Mouse (Mus musculus): Measurements from ENCODE around the gene Rnf5. TPM values are rescaled to one million over a fixed set of nuclear protein-coding genes. Genes with fewer than 3 reads are reported as not detected.
A peak's percentile ranks its signal among the peaks of the same experiment; 100 is the strongest.

Gene Rnf5
- polyA plus RNA-seq, 1 experiment from 2014 or later = 328 TPM

DNA sequence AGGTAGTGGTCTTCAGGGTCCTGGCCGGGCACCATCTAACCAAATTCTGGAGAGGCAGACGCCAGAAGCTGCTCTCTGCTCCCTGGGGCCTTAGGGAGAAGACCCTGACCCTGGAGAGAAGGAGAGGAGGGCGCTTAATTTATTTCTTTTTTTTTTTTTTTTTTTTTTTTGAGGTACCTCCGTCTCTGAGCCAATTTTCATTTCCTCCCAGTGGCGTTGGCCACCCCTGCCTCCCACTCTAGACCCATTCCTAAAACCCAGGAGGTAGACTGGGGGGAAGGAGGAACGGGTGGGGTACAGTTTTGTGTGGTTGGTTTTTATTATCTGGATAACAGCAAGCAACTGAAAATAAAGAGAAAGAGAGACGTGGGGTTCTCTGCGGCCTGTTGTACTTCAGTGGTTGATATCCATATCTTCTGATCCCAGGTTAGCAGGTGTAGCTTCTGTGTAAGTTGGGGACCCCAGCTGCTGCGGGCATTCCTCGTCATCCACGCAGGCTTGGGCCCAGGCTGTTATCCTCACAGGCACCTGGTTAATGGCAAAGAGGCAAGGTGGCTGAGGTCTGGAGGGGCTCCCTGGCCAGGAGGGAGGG is 9.7 kb upstream of the Rnf5 start:
- Histone ChIP-seq H3K27me3 (replicated peaks; ENCODE audit: control insufficient read depth, insufficient read depth, low read length) (no peaks in the 10 kb centered on the region), H3K36me3 (ENCODE audit: control insufficient read depth, insufficient read depth) (peaks cover 32% of the 10 kb centered on the region), H3K4me3 (replicated peaks; ENCODE audit: low read length) (no peak overlapping the region), H3K27ac (ENCODE audit: low read length) (no peak overlapping the region), H3K9me3 (ENCODE audit: control insufficient read depth, low read length) (no peaks in the 10 kb centered on the region), H3K9ac (replicated peaks; ENCODE audit: low read depth, low read length) (no peak overlapping the region), H3K4me2 (ENCODE audit: low read length) (no peak overlapping the region), H3K4me1 (replicated peaks; ENCODE audit: control insufficient read depth, insufficient read depth, low read length) (peaks cover 8% of the 10 kb centered on the region)
- no peak for ATAC-seq
- 86% methylated on average over 11 of the region's 11 CpGs for WGBS

DNA sequence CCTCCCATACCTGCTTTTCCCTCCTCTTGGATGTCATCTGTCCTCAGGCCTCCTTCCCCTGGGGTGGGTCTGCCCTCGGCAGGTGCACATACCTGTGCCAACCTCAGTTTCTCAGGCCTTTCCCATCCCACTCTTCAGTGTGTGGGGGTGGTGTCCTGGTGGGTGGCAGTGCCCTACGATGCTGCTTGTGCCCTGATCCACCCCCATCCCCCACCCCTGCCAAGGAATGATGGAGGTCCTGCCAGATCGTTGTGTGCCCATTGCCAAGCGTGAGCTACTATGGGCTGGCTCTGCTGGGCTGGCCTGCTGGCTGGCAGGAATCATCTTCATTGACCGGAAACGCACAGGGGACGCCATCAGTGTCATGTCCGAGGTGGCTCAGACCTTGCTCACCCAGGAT is 7.6 kb upstream of the Rnf5 start:
- Histone ChIP-seq H3K36me3 (ENCODE audit: control insufficient read depth, insufficient read depth) (peaks cover 26% of the 10 kb centered on the region), H3K4me1 (replicated peaks; ENCODE audit: control insufficient read depth, insufficient read depth, low read length) (peaks cover 24% of the 10 kb centered on the region), H3K4me3 (replicated peaks; ENCODE audit: low read length) (no peak overlapping the region), H3K9me3 (ENCODE audit: control insufficient read depth, low read length) (no peaks in the 10 kb centered on the region), H3K27me3 (replicated peaks; ENCODE audit: control insufficient read depth, insufficient read depth, low read length) (no peaks in the 10 kb centered on the region), H3K27ac (ENCODE audit: low read length) (no peak overlapping the region), H3K9ac (replicated peaks; ENCODE audit: low read depth, low read length) (no peak overlapping the region), H3K4me2 (ENCODE audit: low read length) (no peak overlapping the region)
- ATAC-seq = no peak
- WGBS = 88% methylated on average over 8 of the region's 8 CpGs

DNA sequence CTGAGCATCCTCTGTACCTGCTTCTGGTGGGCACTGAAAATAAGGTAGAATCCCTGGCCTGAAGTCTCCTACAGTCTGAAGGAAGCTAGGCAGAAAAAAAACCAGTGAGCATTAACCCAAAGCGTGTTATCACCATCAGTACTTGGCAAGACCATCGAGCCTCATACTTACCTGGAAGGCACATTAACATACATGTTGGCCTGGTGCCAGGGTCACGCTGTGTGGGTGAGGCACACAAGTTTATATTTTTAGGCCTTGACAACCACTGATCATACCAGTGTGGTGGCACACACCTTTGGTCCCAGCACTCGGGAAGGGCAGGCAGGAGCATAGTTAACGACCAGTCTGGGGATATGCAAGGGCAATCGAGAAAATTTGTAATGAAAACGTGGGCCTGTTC is 4.5 kb upstream of the Rnf5 start:
- Histone ChIP-seq H3K36me3 (ENCODE audit: control insufficient read depth, insufficient read depth) (peaks cover 21% of the 10 kb centered on the region), H3K4me3 (replicated peaks; ENCODE audit: low read length) (no peak overlapping the region), H3K4me1 (replicated peaks; ENCODE audit: control insufficient read depth, insufficient read depth, low read length) (peaks cover 34% of the 10 kb centered on the region), H3K27ac (ENCODE audit: low read length) (no peak overlapping the region), H3K9ac (replicated peaks; ENCODE audit: low read depth, low read length) (no peak overlapping the region), H3K4me2 (ENCODE audit: low read length) (no peak overlapping the region), H3K9me3 (ENCODE audit: control insufficient read depth, low read length) (no peaks in the 10 kb centered on the region), H3K27me3 (replicated peaks; ENCODE audit: control insufficient read depth, insufficient read depth, low read length) (no peaks in the 10 kb centered on the region)
- ATAC-seq = no peak
- 76% methylated on average over 7 of the region's 7 CpGs for WGBS

DNA sequence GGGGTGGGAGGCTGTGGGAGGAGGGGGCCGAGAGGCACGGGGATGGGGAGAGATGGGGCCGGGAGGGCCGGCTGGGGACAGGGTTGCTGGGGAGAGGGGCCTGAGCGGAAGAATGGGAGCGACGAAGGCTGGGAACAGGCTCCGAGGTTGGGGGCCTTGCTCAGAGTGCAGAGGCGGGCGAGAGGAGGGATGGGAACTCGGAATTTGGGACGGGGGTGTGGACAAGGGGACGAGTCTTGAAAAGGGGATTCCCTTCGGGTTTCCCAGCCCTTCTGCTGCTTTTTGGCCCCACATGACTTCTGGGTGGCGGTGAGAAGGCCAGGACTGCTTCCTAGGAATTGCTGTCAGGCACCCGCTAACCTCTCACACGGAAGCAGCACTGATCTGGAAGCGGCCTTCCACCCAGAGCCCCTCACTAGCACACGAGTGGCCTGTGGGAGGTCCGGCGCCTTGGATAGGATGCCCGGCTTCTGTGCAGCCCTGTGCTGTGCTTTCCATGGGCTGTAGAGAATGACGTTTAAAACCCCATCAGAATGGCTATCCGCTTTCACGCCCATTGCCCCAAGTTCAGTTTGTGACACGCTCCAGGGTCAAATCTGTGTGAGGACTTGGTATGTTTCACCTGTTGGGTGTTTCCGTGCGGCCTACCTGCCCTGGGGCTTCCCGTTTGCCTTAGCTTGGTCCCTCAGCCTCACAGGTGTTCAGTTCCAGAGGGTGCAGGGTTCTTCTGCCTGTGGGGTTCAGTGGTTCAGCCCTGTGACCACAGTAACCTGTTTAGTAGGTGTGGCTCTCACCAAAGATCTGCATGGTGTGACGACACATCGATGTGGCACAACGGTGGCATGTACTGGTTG is 2.9 kb upstream of the Rnf5 start:
- Histone ChIP-seq H3K4me2 (ENCODE audit: low read length) (peak overlapping the region; percentile 98), H3K4me3 (replicated peaks; ENCODE audit: low read length) (peak overlapping the region; percentile 94), H3K27me3 (replicated peaks; ENCODE audit: control insufficient read depth, insufficient read depth, low read length) (no peaks in the 10 kb centered on the region), H3K9me3 (ENCODE audit: control insufficient read depth, low read length) (no peaks in the 10 kb centered on the region), H3K4me1 (replicated peaks; ENCODE audit: control insufficient read depth, insufficient read depth, low read length) (peaks cover 43% of the 10 kb centered on the region), H3K9ac (replicated peaks; ENCODE audit: low read depth, low read length) (peak overlapping the region; percentile 96), H3K36me3 (ENCODE audit: control insufficient read depth, insufficient read depth) (peaks cover 8% of the 10 kb centered on the region), H3K27ac (ENCODE audit: low read length) (peak overlapping the region; percentile 76)
- no peak for ATAC-seq
- 16% methylated on average over 30 of the region's 32 CpGs for WGBS

DNA sequence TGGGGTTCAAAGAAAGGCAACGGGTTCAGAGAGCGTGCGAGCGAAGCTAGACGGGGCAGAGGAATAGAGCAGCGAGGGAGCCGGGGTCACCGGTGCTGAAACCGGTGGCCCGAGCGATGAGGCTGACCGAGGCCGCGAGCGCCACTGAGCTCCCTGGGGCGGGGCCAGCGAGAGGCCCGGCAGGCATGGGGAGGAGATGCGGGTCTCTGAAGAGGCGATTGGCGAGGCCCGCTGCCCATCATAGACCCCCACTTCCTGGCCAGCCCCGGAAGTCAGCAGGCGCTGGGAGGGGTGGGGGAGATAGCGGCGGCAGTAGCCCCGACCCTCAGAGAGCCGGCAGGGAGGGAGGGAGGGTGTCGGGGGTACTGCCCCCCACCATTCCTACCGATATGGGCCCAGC is 2.1 kb upstream of the Rnf5 start:
- ATAC-seq = peak; percentile 49
- H3K36me3 ChIP-seq (ENCODE audit: control insufficient read depth, insufficient read depth) = peaks cover 6% of the 10 kb centered on the region

DNA sequence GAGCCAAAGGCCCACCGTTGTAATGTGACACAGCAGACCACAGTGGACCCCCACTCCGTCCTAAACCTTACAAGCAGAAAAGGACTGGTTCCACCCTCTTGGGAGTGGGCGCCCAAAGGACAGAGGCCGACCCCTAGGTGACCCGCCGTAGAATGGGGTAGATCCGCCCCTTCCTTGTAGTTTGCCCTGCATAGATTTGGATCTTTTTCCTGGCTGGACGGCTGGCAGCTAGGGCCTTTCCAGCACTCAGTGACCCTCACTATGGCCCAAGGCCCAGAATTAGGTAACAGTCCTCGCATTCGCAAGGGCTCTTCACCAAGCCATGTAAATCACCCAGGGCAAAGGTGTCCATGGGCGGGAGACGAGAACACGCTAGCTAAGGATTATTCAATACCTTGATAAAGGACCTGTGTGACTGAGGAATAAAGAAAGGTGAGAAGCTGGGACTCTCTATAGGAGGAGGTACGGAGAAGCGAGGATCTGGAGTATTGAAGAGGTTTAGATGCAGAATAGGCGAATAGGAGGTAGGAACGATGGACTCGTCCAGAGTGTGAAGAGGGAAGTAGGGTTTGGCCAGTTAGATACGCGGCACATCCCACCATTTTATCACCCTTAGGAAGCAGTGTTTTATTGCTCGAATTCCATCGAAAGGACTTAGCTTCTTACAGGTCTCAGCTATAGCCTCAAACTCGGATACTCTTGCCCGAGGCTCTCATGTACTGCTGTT is 1.2 kb upstream of the Rnf5 start:
- peak overlapping the region; percentile 62 for H3K9ac ChIP-seq (replicated peaks; ENCODE audit: low read depth, low read length)
- H3K27me3 ChIP-seq (replicated peaks; ENCODE audit: control insufficient read depth, insufficient read depth, low read length) = no peaks in the 10 kb centered on the region
- no peak for ATAC-seq
- H3K4me3 ChIP-seq (replicated peaks; ENCODE audit: low read length) = peak overlapping the region; percentile 94
- WGBS = 16% methylated on average over 24 of the region's 24 CpGs
- peaks cover 8% of the 10 kb centered on the region for H3K36me3 ChIP-seq (ENCODE audit: control insufficient read depth, insufficient read depth)
- no peaks in the 10 kb centered on the region for H3K9me3 ChIP-seq (ENCODE audit: control insufficient read depth, low read length)
- peak overlapping the region; percentile 71 for H3K4me2 ChIP-seq (ENCODE audit: low read length)
- H3K27ac ChIP-seq (ENCODE audit: low read length) = peak overlapping the region; percentile 68
- peaks cover 43% of the 10 kb centered on the region for H3K4me1 ChIP-seq (replicated peaks; ENCODE audit: control insufficient read depth, insufficient read depth, low read length)

More for the DNA sequence above, 2.1 kb upstream of the Rnf5 start:
- Histone ChIP-seq H3K9ac (replicated peaks; ENCODE audit: low read depth, low read length) (peak overlapping the region; percentile 96), H3K4me1 (replicated peaks; ENCODE audit: control insufficient read depth, insufficient read depth, low read length) (peaks cover 43% of the 10 kb centered on the region), H3K27ac (ENCODE audit: low read length) (peak overlapping the region; percentile 76), H3K27me3 (replicated peaks; ENCODE audit: control insufficient read depth, insufficient read depth, low read length) (no peaks in the 10 kb centered on the region), H3K9me3 (ENCODE audit: control insufficient read depth, low read length) (no peaks in the 10 kb centered on the region), H3K4me2 (ENCODE audit: low read length) (peak overlapping the region; percentile 98), H3K4me3 (replicated peaks; ENCODE audit: low read length) (peak overlapping the region; percentile 94)
- WGBS = under 1% methylated on average over 25 of the region's 30 CpGs

DNA sequence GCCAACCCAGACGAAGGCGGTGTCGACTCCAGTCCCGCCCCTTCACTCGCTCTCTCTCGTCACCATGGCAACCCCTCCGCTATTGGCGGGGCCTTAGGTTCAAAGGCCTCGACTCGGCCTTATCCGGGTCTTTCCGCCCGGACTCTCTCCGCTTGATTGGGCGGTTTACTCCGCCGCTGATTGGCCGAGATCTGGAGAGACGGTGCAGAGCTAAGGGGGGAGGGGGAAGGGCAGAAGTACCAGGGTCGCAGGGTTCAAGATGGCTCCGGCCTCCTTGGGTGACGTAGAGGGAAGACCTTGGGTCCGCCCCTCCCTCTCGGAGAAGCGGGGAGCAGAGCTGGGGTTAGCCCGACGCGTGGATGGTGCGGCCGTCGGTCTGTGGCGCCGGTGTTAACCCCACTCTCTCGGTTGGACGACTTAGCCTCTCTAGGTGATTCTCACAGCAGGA is 595 bp upstream of the Rnf5 start, which contains the start of gene Agpat1:
Gene Agpat1 (plus strand): TSS at position 202 of the 448 bp plus-strand sequence.
- under 1% methylated on average over 33 of the region's 35 CpGs for WGBS
- peak; percentile 82 for ATAC-seq
- H3K4me1 ChIP-seq (replicated peaks; ENCODE audit: control insufficient read depth, insufficient read depth, low read length) = peaks cover 43% of the 10 kb centered on the region

DNA sequence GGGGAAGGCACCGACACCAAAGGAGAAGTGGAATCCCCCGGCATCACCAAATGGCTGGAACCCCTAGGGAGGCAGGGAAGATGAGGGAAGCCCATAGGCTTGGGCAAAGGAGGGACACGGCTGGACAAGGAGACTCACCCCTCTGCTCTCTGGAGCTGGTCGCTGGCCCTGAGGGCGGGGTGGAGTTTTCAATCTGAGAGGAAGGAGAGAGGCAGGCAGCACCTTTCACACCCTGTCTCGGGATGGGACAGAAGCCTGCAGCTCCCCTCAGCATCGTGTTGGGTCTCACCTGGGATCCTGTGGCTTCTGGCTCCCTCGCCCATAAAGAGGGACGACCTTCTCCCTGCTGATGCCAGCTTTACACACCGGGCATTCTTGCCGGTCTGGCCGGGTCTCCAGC is 1.7 kb downstream of the Rnf5 start:
- H3K9ac ChIP-seq (replicated peaks; ENCODE audit: low read depth, low read length) = no peak overlapping the region
- no peak for ATAC-seq

More for the DNA sequence above, 595 bp upstream of the Rnf5 start, which contains the start of gene Agpat1:
- H3K27me3 ChIP-seq (replicated peaks; ENCODE audit: control insufficient read depth, insufficient read depth, low read length) = no peaks in the 10 kb centered on the region
- H3K4me2 ChIP-seq (ENCODE audit: low read length) = peak within 1 kb of the TSS; percentile 93
- H3K4me3 ChIP-seq (replicated peaks; ENCODE audit: low read length) = peak within 1 kb of the TSS; percentile 94
- H3K9ac ChIP-seq (replicated peaks; ENCODE audit: low read depth, low read length) = peak within 1 kb of the TSS; percentile 96
- H3K9me3 ChIP-seq (ENCODE audit: control insufficient read depth, low read length) = no peaks in the 10 kb centered on the region
- H3K27ac ChIP-seq (ENCODE audit: low read length) = peak within 1 kb of the TSS; percentile 75
- peaks cover 8% of the 10 kb centered on the region for H3K36me3 ChIP-seq (ENCODE audit: control insufficient read depth, insufficient read depth)

DNA sequence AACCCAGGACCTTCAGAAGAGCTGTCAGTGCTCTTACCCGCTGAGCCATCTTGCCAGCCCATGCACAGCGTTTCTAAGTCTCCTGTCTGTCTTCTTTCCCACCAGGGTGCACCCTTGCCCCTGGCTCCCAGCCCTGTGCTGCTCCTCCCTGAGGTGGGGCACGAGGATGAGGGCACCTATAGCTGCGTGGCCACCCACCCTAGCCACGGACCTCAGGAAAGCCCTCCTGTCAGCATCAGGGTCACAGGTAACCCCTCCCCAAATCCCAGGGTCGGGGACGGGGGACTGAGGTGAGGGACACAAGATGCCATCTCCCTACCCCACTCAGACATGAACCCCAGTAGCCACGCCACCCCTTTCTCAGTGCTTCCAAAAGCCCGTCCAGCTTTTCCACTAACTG is 3.6 kb downstream of the Rnf5 start:
- Histone ChIP-seq H3K9ac (replicated peaks; ENCODE audit: low read depth, low read length) (no peak overlapping the region), H3K36me3 (ENCODE audit: control insufficient read depth, insufficient read depth) (peaks cover 12% of the 10 kb centered on the region), H3K27ac (ENCODE audit: low read length) (no peak overlapping the region), H3K4me3 (replicated peaks; ENCODE audit: low read length) (no peak overlapping the region), H3K4me2 (ENCODE audit: low read length) (no peak overlapping the region), H3K4me1 (replicated peaks; ENCODE audit: control insufficient read depth, insufficient read depth, low read length) (peaks cover 16% of the 10 kb centered on the region), H3K27me3 (replicated peaks; ENCODE audit: control insufficient read depth, insufficient read depth, low read length) (no peaks in the 10 kb centered on the region), H3K9me3 (ENCODE audit: control insufficient read depth, low read length) (no peaks in the 10 kb centered on the region)
- no peak for ATAC-seq
- 75% methylated on average over 9 of the region's 9 CpGs for WGBS

More for the DNA sequence above, 1.7 kb downstream of the Rnf5 start:
- Histone ChIP-seq H3K4me1 (replicated peaks; ENCODE audit: control insufficient read depth, insufficient read depth, low read length) (peaks cover 24% of the 10 kb centered on the region), H3K9me3 (ENCODE audit: control insufficient read depth, low read length) (no peaks in the 10 kb centered on the region), H3K27ac (ENCODE audit: low read length) (no peak overlapping the region), H3K4me3 (replicated peaks; ENCODE audit: low read length) (no peak overlapping the region), H3K27me3 (replicated peaks; ENCODE audit: control insufficient read depth, insufficient read depth, low read length) (no peaks in the 10 kb centered on the region), H3K36me3 (ENCODE audit: control insufficient read depth, insufficient read depth) (peaks cover 8% of the 10 kb centered on the region), H3K4me2 (ENCODE audit: low read length) (no peak overlapping the region)
- 90% methylated on average over 12 of the region's 12 CpGs for WGBS

All from forebrain, embryonic 16.5 days (tissue).